Mouse (Mus musculus): Measurements from ENCODE around the gene Bpifb9a. TPM values are rescaled to one million over a fixed set of nuclear protein-coding genes. Genes with fewer than 3 reads are reported as not detected.
"Not testable (repeated sequence)": the region's sequence is repeated elsewhere in the genome, so short reads cannot be mapped to it uniquely, and the experiment has no call there.

Bpifb9a gene
- polyA plus RNA-seq (2015; fragmentation: Nextera tagmentation; extraction: Ambion mirVana): not detected in 2 replicates

DNA sequence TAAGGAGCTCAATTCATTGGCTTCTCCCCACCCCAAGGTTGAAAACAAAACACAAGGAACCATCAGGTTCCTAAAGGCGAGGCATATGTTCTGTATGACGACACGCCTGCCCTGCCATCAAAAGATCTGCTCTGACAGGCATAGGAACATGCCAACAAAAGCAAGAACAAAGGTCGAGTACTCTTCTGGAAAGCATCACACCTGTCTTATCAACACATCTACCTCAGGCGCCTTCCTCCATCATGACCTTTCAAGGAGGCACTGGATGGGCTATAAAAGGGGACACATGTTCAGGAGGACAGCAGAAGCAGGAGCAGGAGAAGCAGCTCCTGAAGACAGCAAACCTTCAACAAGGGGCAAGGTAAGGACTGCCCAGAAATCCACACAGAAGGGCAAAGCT lies at the start of gene Bpifb9a:
Gene Bpifb9a (plus strand): TSS at position 301 of the 400 bp plus-strand sequence.
- not testable (repeated sequence) for H3K9me3 ChIP-seq (replicated peaks; ENCODE audit: control insufficient read depth, low read length); H3K36me3 ChIP-seq (ENCODE audit: control insufficient read depth, insufficient read depth); H3K4me1 ChIP-seq (ENCODE audit: control insufficient read depth, low read depth, low read length); ATAC-seq (ENCODE audit: low read depth); H3K27me3 ChIP-seq (ENCODE audit: control insufficient read depth, insufficient read depth, low read depth, low read length); H3K4me3 ChIP-seq (ENCODE audit: low read depth, low read length); H3K27ac ChIP-seq (ENCODE audit: low read length); H3K4me2 ChIP-seq (ENCODE audit: low read depth, low read length); H3K9ac ChIP-seq (ENCODE audit: low read depth, low read length)
- WGBS (ENCODE audit: insufficient replicate concordance): 61% methylated on average over 5 of the region's 5 CpGs

GRCm38 (mm10) chr2:154209112-154209511 lies 48.5 kb upstream of the Bpifb9a start:
- Histone ChIP-seq H3K4me2 (ENCODE audit: low read depth, low read length) (no peak overlapping the region), H3K4me3 (ENCODE audit: low read depth, low read length) (no peak overlapping the region), H3K4me1 (ENCODE audit: control insufficient read depth, low read depth, low read length) (no peaks in the 10 kb centered on the region), H3K9me3 (replicated peaks; ENCODE audit: control insufficient read depth, low read length) (no peaks in the 10 kb centered on the region), H3K27ac (ENCODE audit: low read length) (no peak overlapping the region), H3K36me3 (ENCODE audit: control insufficient read depth, insufficient read depth) (no peaks in the 10 kb centered on the region), H3K9ac (ENCODE audit: low read depth, low read length) (no peak overlapping the region), H3K27me3 (ENCODE audit: control insufficient read depth, insufficient read depth, low read depth, low read length) (no peaks in the 10 kb centered on the region)
- ATAC-seq (ENCODE audit: low read depth): no peak
- WGBS (ENCODE audit: insufficient replicate concordance): 13% methylated on average over 3 of the region's 3 CpGs

DNA sequence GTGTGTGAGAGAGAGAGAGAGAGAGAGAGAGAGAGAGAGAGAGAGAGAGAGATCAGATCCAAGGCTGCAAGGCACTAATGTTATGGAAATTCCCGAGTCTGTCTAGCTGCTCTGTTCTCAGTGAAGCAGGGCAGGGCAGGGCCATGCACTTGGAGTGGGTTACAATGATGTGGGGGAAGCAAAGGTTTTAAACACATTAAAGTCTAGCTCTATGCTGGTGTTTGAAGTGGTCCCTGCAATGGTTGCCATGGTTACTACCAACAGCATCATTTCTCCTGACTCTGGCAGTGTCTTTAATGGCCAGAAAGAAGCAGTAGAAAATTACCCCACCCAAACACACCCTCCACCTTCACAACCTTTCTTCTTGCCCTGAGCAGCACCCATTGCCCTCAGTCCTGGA lies 46.5 kb upstream of the Bpifb9a start:
- 67% methylated on average over 1 of the region's 1 CpGs for WGBS (ENCODE audit: insufficient replicate concordance)
- no peak overlapping the region for H3K9ac ChIP-seq (ENCODE audit: low read depth, low read length)
- no peaks in the 10 kb centered on the region for H3K36me3 ChIP-seq (ENCODE audit: control insufficient read depth, insufficient read depth)
- H3K4me2 ChIP-seq (ENCODE audit: low read depth, low read length): no peak overlapping the region
- no peak overlapping the region for H3K27ac ChIP-seq (ENCODE audit: low read length)
- no peaks in the 10 kb centered on the region for H3K4me1 ChIP-seq (ENCODE audit: control insufficient read depth, low read depth, low read length)
- H3K27me3 ChIP-seq (ENCODE audit: control insufficient read depth, insufficient read depth, low read depth, low read length): no peaks in the 10 kb centered on the region
- no peaks in the 10 kb centered on the region for H3K9me3 ChIP-seq (replicated peaks; ENCODE audit: control insufficient read depth, low read length)
- H3K4me3 ChIP-seq (ENCODE audit: low read depth, low read length): no peak overlapping the region
- ATAC-seq (ENCODE audit: low read depth): no peak

DNA sequence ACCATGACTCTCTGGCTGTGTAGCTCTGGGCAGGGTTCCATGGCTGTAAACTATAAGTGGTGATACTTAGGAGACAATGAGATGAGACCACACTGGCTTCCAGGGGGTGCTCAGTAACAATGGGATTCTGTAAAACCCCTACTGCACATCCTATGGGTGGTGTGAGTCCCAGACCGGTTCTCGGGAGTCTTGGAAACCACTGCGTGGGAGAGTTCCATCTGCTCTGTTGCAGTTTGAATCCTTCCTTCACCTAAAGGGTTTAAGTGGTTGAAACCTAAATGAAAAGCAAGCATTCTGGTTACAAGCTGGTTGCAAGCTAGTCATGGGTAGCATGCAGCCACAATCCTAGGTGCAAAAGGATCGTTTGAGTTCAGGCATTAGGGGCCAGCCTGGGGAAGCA lies 45.8 kb upstream of the Bpifb9a start:
- Histone ChIP-seq H3K9me3 (replicated peaks; ENCODE audit: control insufficient read depth, low read length) (no peaks in the 10 kb centered on the region), H3K27ac (ENCODE audit: low read length) (no peak overlapping the region), H3K4me2 (ENCODE audit: low read depth, low read length) (no peak overlapping the region), H3K4me1 (ENCODE audit: control insufficient read depth, low read depth, low read length) (no peaks in the 10 kb centered on the region), H3K36me3 (ENCODE audit: control insufficient read depth, insufficient read depth) (no peaks in the 10 kb centered on the region), H3K27me3 (ENCODE audit: control insufficient read depth, insufficient read depth, low read depth, low read length) (no peaks in the 10 kb centered on the region), H3K9ac (ENCODE audit: low read depth, low read length) (no peak overlapping the region), H3K4me3 (ENCODE audit: low read depth, low read length) (no peak overlapping the region)
- no peak for ATAC-seq (ENCODE audit: low read depth)
- 74% methylated on average over 4 of the region's 4 CpGs for WGBS (ENCODE audit: insufficient replicate concordance)

DNA sequence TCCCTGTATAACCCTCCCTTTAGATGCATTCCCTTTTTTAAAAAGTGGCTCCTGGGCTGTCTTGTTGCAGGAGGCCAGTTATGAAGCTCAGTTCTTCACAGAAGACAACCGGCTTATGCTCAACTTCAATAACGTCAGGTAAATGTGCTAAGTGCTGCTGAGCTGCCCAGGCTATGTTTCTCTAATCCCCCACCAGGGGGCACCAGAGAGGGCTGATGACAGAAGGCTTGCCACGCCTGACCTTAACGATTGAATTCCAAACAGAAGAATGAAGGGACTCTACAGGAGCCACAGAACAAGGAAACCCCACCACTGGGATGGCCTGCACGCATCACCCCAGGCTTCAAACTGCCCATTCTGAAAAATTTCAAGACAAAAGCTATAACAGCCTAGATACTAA lies 42.5 kb upstream of the Bpifb9a start:
- WGBS (ENCODE audit: insufficient replicate concordance): 8% methylated on average over 5 of the region's 5 CpGs
- ATAC-seq (ENCODE audit: low read depth): no peak
- H3K27ac ChIP-seq (ENCODE audit: low read length): no peak overlapping the region

GRCm38 (mm10) chr2:154219950-154220349 lies 37.7 kb upstream of the Bpifb9a start:
- WGBS (ENCODE audit: insufficient replicate concordance): 41% methylated on average over 5 of the region's 5 CpGs
- H3K4me3 ChIP-seq (ENCODE audit: low read depth, low read length): no peak overlapping the region
- no peaks in the 10 kb centered on the region for H3K4me1 ChIP-seq (ENCODE audit: control insufficient read depth, low read depth, low read length)
- H3K4me2 ChIP-seq (ENCODE audit: low read depth, low read length): no peak overlapping the region
- no peak overlapping the region for H3K27ac ChIP-seq (ENCODE audit: low read length)
- H3K9ac ChIP-seq (ENCODE audit: low read depth, low read length): no peak overlapping the region
- no peaks in the 10 kb centered on the region for H3K36me3 ChIP-seq (ENCODE audit: control insufficient read depth, insufficient read depth)
- ATAC-seq (ENCODE audit: low read depth): no peak
- no peaks in the 10 kb centered on the region for H3K27me3 ChIP-seq (ENCODE audit: control insufficient read depth, insufficient read depth, low read depth, low read length)
- no peaks in the 10 kb centered on the region for H3K9me3 ChIP-seq (replicated peaks; ENCODE audit: control insufficient read depth, low read length)

More for the DNA sequence above, 42.5 kb upstream of the Bpifb9a start:
- no peaks in the 10 kb centered on the region for H3K4me1 ChIP-seq (ENCODE audit: control insufficient read depth, low read depth, low read length)
- H3K4me3 ChIP-seq (ENCODE audit: low read depth, low read length): no peak overlapping the region
- H3K27me3 ChIP-seq (ENCODE audit: control insufficient read depth, insufficient read depth, low read depth, low read length): no peaks in the 10 kb centered on the region
- H3K4me2 ChIP-seq (ENCODE audit: low read depth, low read length): no peak overlapping the region
- H3K9me3 ChIP-seq (replicated peaks; ENCODE audit: control insufficient read depth, low read length): no peaks in the 10 kb centered on the region
- H3K9ac ChIP-seq (ENCODE audit: low read depth, low read length): no peak overlapping the region
- H3K36me3 ChIP-seq (ENCODE audit: control insufficient read depth, insufficient read depth): no peaks in the 10 kb centered on the region

DNA sequence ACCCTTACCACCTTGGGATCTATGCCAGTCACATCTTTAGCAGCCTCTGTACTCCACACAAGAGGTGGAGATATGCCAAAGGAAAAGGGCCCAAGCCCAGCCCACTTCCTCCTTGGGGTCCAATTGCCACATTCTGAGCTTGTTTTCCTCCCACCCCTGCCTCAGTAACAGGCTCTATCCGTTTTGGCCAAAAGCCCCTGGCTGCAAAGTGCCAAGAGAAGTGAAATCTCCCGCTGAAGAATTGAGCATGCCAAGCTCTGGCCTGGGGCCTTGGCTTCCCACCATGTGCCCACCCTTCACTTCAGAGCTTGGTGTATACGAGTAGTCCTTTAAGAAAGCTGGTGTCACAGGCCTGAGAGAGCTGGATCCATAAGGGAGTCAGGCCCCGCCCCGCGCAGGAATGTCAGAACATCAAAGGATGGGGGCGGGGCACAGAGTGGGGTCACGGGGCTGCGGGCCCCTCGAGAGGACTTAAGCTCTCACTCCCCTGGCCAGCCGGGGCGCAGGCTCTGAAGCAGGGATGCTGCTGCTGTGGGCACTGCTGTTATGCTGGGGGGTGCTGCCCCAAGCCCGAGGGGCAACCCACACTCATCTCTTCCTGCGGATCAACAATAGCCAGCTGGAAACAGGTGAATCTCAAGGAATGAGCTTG lies 34.3 kb upstream of the Bpifb9a start, which contains the start of gene Bpifb5:
Gene Bpifb5 (plus strand): TSS at position 478 of the 652 bp plus-strand sequence.
- Histone ChIP-seq H3K9ac (ENCODE audit: low read depth, low read length) (no peak within 1 kb of the TSS), H3K27ac (ENCODE audit: low read length) (no peak within 1 kb of the TSS), H3K4me2 (ENCODE audit: low read depth, low read length) (no peak within 1 kb of the TSS), H3K4me3 (ENCODE audit: low read depth, low read length) (no peak within 1 kb of the TSS), H3K36me3 (ENCODE audit: control insufficient read depth, insufficient read depth) (no peaks in the 10 kb centered on the region), H3K27me3 (ENCODE audit: control insufficient read depth, insufficient read depth, low read depth, low read length) (no peaks in the 10 kb centered on the region), H3K4me1 (ENCODE audit: control insufficient read depth, low read depth, low read length) (no peaks in the 10 kb centered on the region), H3K9me3 (replicated peaks; ENCODE audit: control insufficient read depth, low read length) (no peaks in the 10 kb centered on the region)
- ATAC-seq (ENCODE audit: low read depth): no peak
- WGBS (ENCODE audit: insufficient replicate concordance): 23% methylated on average over 14 of the region's 14 CpGs

- Histone ChIP-seq H3K4me3 (ENCODE audit: low read depth, low read length) (no peak overlapping the region), H3K4me1 (ENCODE audit: control insufficient read depth, low read depth, low read length) (no peaks in the 10 kb centered on the region), H3K27me3 (ENCODE audit: control insufficient read depth, insufficient read depth, low read depth, low read length) (no peaks in the 10 kb centered on the region), H3K9ac (ENCODE audit: low read depth, low read length) (no peak overlapping the region), H3K27ac (ENCODE audit: low read length) (no peak overlapping the region), H3K9me3 (replicated peaks; ENCODE audit: control insufficient read depth, low read length) (no peaks in the 10 kb centered on the region), H3K36me3 (ENCODE audit: control insufficient read depth, insufficient read depth) (no peaks in the 10 kb centered on the region), H3K4me2 (ENCODE audit: low read depth, low read length) (no peak overlapping the region)
- 44% methylated on average over 2 of the region's 2 CpGs for WGBS (ENCODE audit: insufficient replicate concordance)
- no peak for ATAC-seq (ENCODE audit: low read depth)
Measured at GRCm38 (mm10) chr2:154223917-154224273, 33.8 kb upstream of the Bpifb9a start.

DNA sequence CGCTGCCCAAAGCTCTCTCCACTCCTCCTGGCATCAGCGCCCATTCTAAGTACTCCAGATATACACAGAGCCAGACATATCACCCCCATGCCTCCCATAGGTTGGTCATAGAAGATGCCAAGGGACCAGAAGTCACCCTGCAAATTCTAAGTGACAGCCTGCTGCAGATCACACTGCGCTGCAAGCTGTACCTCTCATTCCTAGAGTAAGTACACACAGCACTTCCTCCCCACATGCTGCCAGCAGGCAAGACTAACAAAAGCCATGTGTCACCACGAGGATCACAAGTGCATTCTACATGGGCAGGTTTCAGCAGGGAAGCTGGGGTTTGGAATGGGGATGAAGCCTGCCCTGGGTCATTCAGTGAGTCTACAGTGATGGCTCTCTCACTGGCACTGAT lies 30.7 kb upstream of the Bpifb9a start:
- H3K9me3 ChIP-seq (replicated peaks; ENCODE audit: control insufficient read depth, low read length): no peaks in the 10 kb centered on the region
- no peak overlapping the region for H3K4me2 ChIP-seq (ENCODE audit: low read depth, low read length)
- whole genome bisulfite sequencing (ENCODE audit: insufficient replicate concordance): 50% methylated on average over 4 of the region's 4 CpGs
- H3K27ac ChIP-seq (ENCODE audit: low read length): no peak overlapping the region
- no peak for ATAC-seq (ENCODE audit: low read depth)
- H3K4me1 ChIP-seq (ENCODE audit: control insufficient read depth, low read depth, low read length): no peaks in the 10 kb centered on the region
- H3K4me3 ChIP-seq (ENCODE audit: low read depth, low read length): no peak overlapping the region
- no peaks in the 10 kb centered on the region for H3K27me3 ChIP-seq (ENCODE audit: control insufficient read depth, insufficient read depth, low read depth, low read length)
- no peak overlapping the region for H3K9ac ChIP-seq (ENCODE audit: low read depth, low read length)
- no peaks in the 10 kb centered on the region for H3K36me3 ChIP-seq (ENCODE audit: control insufficient read depth, insufficient read depth)

Data from liver, embryonic 16.5 days (tissue).